Mouse (Mus musculus) kidney, adult 18-20 months (tissue): ENCODE data around the gene Lsp1.

Experiments used
- DNase-seq: peaks from one replicate; pipeline ENCODE4 v3.0.0; 2021

Lsp1 gene

DNA sequence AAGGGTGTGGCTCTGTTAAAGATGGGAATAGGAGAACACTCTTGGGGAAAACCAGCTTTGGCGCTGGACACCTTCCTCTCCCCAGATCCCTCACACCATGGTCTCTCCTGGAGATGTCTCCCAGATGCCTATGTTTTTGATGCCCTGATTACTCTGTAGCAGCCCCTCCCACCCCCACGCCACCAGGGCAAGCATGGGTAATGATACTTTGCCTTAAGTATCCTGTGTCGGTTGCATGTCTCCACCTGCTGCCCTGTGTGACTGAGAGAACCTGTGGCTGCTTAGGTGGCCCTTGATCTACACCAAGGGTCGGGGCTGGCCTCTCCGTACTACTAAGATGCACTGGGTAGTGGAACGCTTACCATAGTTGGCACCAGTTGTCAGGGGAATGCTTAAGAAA, 17.4 kb downstream of the Lsp1 start:
- DNase-seq = no peak

DNA sequence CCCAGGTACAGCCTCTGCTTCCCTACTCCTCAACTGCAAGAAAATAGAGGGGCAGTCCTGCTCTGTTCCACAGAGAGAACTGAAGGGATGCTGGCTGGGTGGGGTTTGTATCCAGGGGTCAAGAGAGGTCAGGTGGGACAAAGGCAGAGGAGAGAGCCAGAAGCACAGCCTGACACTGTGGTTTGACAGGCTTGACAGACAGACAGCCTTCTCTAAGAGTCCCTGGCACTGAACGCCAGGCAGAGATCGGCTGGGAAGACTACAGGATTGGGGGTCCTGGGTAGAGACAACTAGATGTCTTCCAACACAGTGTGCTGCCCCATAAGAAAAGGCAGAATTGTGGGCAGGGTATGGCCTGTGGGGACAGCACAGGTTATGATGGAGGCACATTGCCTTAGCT, 18.0 kb downstream of the Lsp1 start:
- no peak for DNase-seq

DNA sequence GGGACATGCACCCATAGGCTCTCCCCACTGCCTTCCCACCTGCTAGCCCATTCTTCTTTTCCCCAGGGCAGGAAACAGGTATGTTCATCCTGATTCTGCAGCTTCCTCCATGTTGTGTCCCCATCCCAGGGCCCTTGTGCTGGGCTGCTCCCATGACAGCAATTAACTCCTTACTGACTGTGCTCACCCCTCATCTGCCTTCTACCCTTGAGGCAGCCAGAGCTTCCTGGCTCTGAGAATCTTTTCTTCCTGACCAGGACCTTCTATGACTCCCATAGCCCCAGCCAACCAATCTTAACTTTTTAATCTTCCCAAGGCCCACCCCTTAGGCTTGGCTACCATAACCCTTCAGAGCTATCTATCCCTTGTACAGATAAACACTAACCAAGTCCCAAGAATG, 18.7 kb downstream of the Lsp1 start:
- DNase-seq = no peak

DNA sequence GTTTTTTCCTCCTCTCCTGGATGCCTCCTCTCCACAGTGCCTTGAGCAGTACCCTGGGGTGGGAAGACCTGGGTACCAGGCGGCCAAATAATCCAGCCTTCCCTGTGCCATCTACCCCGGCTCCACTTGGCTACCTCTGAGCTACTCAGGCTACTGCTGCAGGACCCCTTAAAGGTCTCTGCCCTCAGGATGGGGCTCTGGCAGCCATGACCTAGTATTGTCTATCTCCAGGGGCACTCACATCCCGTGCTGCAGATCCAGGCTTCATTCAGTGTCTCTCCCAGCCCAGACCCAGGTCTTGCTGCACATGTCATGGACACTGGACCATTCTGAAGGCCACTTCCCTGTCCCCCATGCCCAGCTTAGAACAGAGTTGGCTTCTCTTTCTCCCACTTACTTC, 19.3 kb downstream of the Lsp1 start:
- no peak for DNase-seq

DNA sequence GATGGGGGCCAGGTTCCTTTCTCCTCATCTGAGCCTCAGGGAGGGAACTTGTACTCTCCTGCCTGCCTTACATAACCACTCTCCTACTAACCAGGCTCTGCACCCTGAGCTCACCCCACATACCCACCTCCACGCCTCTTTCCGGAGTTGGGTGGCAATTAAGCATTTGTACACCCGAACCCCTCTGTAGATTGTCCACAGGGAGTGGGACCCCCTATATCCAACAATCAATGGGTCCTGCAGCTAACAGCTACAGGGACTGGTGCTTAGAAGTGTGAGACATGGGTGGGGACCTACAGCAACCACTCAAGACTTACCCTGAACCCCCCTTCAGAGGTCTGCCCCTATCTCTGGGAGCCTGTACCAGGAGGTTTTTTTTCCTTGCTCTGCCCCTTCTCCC, 20.1 kb downstream of the Lsp1 start:
- no peak for DNase-seq

DNA sequence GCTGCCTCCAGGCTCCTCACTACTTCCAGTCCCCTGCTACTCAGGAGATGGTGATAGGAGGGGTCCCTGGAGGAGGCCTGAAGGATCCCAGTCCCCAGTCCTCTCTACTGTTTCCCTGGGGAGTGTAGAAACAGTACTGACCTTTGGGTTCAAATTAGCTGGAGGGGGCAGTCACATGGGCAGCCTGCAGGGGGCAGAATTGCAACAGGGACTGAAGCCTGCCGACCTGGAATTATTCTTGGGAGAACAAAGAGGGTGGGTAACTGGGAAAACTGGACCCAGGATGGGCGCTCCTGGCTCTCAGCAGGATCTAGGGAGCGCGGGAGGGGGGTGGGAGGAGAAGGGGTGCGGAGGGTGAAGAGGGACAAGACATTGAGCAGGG, 20.6 kb downstream of the Lsp1 start:
- peak; percentile 26 for DNase-seq

DNA sequence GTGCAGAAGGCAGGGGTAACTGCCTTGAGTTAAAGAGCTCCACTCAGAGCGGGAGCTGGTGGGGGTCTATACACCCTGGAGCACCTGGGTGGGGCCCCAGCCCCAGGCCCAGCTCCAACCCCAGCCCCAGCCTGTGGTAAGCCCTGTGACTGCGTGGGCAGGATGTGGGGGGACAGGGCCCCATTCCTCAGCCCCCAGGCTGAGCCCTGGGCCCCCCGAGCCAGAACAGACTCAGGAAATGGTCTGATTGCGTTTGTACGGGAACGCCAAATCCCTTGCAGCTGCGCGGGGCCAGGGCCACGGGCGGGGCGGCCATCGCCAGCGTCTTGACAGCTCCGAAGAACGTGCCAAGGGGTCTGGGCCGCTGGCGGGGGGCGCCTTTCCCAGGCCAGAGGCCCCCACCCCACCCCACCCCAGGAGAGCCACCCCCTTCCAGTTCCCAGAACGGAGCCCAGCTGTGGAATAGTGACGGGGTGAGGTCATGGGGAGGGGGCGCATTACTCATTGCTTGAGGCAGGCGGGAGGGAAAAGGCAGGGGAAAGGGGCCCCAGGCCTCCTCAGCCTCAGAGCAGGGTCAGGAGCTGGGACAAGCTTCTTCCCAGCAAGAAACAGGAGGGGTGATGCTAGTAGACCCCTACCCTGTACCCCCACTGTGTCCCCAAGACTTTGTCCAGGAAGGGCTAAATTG, 21.1 kb downstream of the Lsp1 start:
- DNase-seq = no peak

DNA sequence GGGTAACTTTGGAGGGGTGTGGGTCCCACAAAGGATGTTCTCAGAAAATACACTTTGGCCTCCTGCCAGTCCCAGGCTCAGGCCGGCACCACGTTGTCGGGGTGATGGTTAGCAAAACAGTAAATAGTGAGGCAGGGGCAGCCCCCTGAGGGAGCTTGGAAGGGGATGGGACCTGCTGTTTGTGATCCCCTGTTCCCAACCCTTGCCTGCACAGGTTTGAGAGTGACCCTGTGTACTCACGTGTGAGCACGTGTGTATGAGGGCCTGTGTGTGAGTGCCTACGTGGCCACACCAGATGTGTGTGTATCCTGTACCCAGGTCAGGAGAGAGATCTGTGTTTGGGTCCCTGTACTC, 21.6 kb downstream of the Lsp1 start:
- no peak for DNase-seq

DNA sequence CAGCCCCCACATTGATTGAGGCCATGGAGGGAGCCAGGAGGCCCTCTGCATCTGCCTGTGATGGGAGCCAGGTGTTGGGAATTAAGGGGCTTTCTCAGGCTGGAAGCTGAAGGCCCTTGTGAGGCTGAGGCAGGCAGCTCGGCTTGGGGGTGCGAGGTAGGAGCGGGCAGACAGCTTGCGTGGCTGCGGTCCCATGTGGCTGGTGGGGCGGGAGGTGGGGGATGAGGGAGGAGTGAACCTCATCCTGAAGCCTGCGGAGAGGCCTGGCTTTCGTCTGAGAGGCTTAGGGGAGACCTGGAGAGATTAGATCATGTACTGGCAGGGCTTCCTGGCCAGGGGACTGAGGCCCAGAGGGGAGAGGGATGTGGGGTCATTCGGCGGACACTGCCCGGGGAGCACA, 22.5 kb downstream of the Lsp1 start:
- DNase-seq = no peak

DNA sequence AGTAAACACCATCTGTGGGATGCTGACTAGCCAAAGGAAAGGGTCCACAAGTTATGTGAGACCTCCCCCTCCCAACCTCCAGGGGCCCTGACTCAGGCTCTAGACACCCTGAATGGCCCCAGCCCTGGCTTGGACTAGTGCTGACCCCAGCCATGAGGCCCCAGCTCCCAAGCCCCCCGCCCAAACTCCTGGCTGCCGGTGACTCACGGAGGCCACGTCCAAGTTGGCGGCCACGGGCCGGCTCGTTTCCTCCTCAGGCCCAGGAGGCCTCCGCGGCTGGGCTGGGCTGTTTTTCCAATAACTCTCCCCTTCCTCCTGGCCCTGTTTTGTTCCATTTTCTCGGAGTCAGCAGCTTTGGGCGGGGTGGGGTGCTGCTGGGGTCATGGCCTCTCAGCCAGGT, 24.2 kb downstream of the Lsp1 start:
- DNase-seq = no peak

DNA sequence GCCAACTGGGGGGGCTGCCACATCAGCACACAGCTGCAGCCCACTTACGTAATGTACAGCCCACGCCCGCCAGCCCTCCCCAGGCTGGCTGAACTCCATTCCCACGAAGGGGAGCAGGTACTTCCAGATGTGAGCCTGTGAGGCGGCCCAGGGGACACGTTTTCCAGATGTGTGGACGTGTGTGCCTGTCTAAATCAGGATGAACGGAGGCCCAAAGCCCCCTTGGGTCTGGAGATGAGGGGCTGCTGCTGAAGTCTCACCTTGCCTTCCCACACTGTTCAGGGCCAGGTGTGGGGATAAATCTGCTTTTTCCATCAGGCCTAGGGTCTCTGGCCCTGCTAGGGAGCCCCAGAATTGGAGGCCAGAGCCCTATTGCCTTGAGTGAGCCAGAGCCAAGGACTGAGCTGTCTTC, 26.1 kb downstream of the Lsp1 start:
- no peak for DNase-seq

DNA sequence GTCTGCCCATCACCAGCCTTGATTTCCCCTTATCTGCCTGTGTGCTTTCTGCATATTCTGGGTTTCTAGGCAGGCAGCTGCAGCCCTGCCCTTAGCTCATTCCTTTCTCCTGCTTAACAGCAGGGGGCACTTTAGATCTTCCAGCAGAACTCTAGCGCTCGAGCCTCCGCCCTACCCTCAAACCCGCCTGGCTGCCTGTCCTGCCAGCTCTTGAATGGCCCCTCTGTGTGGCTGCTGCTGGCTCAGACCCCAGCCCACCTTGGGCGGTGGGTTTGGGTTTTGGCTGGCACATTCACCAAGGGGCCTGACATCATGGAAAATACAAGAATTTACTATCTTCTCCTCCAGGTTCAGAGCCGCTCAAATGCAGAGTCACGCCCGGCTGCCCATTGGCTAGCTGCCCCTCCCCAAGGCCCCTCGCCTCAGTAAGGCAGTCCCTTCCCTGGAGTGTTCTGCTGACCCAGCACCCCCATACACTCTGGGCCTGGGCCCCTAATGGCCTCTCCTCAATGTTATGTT, 26.8 kb downstream of the Lsp1 start:
- DNase-seq = peak; percentile 13

DNA sequence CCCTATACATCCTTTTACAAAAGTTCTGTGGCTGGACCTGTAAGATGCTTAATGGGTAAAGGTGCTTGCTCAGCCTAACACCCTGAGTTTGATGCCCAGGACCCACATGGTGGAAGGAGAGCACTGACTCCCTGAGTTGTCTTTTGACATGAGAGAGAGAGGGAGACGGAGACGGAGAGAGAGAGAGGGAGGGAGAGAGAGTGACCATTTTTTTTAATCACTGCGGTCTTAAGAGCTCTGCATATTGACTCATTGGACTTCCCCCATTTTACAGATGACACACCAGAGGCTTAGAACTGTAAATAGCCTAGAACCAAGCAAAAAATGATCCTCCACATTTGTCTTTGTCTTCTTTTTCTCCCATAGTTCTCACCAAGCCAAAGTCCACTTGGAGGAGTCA, 27.4 kb downstream of the Lsp1 start:
- DNase-seq = no peak

DNA sequence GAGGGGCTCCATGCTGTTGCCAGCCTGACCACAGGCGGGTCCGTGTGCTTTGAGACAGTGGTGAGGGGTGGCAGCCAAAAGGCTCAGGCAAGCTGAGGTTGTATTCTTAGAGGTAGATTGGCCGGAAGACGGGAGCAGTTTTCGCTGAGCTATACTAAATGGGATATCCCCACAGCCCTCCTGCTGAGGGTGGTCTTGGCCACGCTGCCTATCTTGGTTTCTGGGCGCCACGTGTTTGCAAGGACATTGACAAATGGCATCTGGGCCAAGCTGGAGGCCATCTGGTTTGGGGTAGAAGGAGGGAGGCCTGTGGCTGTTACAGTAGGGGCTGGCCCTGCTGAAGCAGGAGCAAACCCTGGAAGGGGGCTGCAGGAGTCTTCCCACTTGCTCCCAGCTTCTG, 32.9 kb downstream of the Lsp1 start:
- no peak for DNase-seq

DNA sequence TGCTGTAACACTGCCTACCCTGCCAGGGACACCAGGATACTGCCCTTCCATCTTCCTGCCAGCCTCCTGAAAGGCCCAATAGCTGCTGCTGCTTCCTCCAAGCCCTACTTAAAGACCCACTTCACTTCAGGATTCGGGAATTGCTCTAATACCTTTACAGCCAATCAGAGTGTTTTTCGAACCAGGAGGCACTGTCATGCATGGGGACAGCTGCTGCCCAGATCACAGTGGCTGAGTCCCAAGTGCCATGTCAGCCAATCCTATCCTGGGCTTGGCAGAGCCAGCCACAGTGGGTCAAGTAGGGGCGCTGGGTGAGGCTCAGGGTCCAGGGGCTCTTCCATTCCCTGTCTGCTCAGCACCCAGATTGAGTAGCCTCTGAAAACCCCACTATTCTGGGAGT, 35.5 kb downstream of the Lsp1 start:
- no peak for DNase-seq

DNA sequence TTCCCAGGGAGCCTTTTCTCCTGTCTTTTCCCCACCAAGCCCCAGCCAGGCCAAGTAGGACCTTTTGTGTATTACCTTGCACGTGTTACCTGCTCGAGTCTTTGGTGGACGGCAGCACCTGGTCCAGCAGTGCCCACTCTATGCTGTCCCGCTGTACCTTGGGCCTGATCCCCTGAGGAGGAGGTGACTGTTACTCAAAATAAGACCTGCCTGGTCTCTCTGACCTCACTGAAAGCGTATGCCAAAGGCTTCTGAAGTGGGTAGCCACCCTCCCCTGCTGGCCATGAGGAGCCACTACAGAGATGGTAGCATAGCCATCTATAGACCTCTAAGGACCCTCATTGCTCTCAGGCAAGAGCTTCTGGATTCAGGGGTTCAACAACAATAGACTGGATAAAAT, 36.2 kb downstream of the Lsp1 start:
- DNase-seq = no peak

DNA sequence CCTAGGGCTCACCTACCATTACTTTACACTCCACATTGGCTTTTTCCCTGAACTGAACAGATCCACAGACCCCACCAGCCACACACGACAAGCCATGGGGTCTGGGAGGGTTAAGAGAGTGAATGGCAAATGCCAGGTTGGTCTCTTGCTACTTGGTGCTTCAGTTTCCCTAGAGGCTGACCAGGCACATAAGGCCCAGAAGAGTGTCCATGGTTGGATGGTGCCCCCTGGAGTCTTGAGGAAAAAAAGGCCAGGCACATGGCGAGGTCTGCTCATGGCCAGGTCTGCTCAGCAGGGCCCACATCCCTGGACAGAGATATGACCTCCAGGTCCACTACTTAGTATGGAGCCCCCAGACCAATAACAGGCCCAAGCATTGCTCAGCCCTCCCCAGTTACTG, 37.2 kb downstream of the Lsp1 start:
- DNase-seq = peak; percentile 34

DNA sequence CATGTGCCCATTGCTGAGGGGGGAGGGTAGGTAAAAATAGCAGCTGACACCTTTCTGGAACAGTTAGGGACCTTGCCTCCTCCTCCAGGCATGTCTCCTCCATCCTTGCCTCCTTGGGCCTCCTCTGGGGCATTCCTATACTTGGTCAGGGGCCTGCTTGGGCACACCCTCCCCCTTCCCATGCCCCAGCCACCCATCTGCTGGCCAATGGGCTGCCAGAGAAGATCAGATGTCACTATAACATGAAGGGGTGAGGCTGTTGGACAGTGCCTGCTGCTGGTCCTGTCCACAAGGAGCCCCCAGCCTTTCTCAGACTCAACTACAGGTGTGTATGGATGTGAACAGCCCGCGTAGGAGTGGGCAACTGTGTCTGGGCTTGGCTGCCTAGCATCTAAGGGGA, 38.0 kb downstream of the Lsp1 start, which contains the start of gene Tnnt3:
Gene Tnnt3, plus strand, starts transcription at position 262 of the 400 bp plus-strand sequence.
- DNase-seq = no peak

DNA sequence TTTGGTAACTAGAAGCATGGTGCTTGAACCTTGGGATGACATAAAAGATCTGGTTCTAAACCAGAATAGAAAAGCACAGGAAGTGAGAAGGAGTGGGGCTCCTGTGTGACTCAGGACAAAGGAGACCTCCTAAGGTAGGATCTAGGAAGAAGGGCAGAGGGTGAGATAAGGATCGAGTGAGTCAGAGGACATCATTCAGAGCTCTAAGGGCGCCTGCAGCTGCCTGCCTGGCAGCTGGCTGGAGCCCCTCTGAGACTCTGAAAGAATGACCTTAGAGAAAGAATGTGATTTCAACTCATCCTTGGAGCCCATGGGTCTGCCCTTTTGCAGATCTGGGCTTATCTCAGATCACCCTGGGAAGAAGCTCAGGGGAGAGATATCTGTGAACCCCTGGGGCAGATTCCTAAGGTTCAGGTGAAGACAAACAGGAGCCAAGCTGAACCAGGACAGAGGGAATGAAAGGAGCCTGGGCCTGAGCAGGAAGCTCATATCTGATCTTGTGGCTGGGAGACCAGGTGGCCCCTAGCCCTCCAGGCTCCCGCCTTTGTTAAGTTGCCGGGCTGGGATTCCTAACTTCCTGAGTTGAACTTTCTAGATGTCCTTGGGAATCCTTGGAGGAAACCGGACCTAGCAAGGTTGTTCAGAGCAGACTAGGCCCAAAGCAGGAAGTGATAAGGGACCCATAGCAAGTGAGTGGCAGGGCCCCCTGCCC, 38.6 kb downstream of the Lsp1 start:
- DNase-seq = no peak

DNA sequence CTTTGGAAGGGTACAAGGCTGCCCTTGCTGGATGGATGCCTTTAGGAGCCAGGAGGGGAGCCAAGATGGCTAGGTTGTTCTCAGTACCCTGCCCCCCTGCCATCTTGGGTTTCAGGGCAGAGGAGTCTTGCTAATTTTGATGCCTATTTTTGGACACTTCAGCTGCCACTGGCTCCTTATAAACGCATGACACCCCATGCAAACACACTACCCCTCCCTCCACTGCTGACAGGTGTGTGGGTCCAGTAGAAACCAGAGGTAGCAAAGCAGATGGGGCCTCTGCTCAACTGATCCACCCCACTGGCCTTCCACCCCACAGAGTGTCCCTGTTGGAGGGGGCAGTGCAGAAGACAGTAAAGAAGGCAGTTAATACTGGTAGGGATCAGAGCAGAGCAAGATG, 39.4 kb downstream of the Lsp1 start:
- DNase-seq = no peak

DNA sequence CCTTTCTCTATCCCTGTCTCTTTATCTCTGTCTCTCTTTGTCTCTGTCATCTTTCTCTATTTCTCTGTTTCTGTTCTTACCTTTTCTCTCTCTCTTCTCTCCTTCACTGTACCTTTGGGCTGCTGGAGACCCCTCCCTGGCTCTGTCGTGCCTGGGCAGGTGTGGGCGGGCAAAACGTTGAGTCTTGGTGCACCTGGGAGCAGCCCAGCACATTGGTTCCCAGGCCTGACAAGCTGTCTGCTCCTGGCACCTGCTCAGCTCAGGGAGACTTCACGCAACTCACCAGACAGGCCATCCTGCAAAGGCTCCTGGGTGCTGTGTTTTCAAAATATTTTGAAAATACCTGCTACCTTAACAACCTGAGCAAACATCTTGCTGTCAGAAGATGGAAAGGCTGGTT, 42.6 kb downstream of the Lsp1 start:
- DNase-seq = no peak

DNA sequence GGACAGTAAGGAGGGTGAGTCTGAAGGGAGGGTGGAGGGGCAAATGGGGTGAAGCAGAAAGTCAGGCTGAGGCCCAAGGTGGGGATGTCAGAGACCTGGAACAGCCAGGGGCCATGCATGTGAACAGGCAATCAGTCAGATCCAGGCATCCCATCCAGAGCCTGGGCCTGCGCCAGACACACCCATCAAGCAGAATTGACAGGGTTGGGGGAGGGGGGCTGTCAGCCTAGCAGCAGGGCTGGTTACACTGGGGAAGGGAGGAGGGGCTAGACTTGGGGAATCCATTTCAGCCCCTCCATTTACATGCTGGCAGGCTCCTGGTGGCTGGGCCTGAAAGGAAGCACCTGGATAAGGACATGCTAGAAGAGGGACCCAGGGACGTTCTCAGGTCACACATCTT, 45.3 kb downstream of the Lsp1 start:
- DNase-seq = no peak

DNA sequence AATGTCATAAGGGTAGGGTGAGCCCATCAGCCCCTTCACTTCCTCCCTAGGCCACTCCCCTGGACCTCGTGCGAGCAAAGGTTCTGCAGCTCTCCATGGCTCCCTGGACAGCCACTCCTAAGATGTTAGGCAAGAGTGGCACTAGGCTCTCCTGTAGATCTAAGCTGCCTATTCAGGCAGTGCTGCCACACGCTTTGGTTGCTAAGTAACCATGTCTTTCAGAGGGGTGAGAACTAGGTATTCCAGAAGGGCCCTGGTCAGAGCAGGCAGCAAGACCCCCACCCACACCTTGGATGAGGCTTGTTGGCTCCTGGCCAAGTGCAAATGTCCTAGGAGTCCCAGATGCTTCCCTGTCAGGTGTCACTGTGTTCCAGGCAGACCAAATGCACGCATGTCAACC, 45.9 kb downstream of the Lsp1 start:
- no peak for DNase-seq

DNA sequence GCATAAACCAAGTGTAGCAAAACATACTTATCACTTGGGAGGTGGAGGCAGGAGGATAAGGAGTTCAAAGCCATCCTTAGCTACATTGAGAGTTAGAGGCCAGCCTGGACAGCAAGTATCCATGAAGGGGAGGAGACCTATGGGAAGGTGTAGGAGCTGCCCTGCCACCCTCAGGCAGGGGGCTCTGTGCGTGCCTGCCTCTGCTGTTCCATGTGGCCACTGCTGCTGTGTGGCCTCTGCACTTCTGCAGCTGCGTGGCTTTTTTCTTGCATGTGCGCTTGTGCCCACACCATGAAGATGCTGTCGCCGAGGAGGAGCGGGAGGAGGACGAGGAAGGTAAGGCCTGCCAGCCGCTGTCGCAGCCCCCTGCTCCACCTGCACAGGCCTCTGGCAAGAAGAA, 46.8 kb downstream of the Lsp1 start:
- no peak for DNase-seq

DNA sequence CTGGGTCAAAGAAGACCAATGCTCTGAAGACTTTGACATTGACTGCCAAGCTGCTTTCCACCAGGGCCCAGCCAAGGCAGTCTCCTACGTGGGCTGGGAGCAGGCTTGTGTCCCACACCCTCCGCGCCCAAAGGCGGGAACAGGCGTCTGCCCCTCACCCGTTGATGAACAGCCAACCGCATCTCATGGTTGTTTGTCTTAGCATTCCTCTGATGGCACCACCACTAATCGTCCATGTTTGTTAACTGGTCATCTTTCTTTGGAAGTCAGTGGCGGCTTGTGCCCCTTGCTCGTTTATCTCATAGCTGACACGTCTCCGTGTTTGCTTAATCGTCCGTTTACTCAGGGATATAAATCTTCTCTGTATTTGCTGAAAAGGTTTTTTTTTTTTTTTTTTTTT, 48.9 kb downstream of the Lsp1 start:
- DNase-seq = no peak
